In the genomic region with DNA sequence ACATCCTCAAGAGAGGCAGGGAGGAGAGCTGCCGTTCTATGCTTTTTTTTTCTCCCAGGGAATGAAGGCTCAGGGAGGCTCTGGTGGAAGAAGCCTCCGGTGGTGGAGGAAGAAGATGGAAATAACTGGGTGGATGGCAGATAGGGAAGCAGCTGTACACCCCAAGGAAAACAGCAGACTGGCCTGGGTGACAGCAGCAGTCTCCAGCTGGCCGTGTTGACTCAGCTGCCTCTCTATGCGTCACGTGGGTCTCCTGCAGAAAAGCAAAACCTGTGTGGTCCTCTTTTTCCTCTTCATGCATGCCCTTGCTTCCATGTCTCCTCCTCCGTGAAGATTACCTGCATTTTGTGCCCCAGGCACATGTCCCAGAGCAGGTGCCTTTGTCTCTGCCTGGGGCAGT, we compare ENCODE assay signal across 19 mouse cellular contexts. TPM values are rescaled to one million over a fixed set of nuclear protein-coding genes. Genes with fewer than 3 reads are reported as not detected.
A peak's percentile ranks its signal among the peaks of the same experiment; 100 is the strongest.
DNase-seq lines count a peak whose midpoint lies in the region; ATAC-seq and TF ChIP-seq lines count a peak whose summit lies in the region.
"Had no signal": no experiment of that assay in that cellular context is flagged by ENCODE, and none has a peak within 500 bp of the region (broad histone marks: within the 10 kb centered on the region; RNA-seq: fewer than 3 reads in every experiment).

No protein-coding gene starts in this region.

- 59% methylated on average over 6 of the region's 6 CpGs for WGBS in neural tube, embryonic 15.5 days
- 29% methylated on average over 6 of the region's 6 CpGs for WGBS in olfactory bulb, adult 2 months

- no peak overlapping the region for H3K4me2 ChIP-seq in neural tube, embryonic 15.5 days
- H3K4me2 ChIP-seq: forebrain, embryonic 15.5 days; heart, embryonic 15.5 days; hindbrain, embryonic 12.5 days; limb, embryonic 15.5 days; lung, embryonic 15.5 days had no signal

- 0 out of 2 replicates have a peak, but pooled peaks have one; percentile 13 for ATAC-seq in cerebellum, adult (ENCODE audit: insufficient number of reproducible peaks, low FRiP score, low TSS enrichment)
- ATAC-seq in neural tube, embryonic 15.5 days (ENCODE audit: low FRiP score) = no peak
- ATAC-seq: forebrain, embryonic 15.5 days had no signal

- no peak overlapping the region for H3K9ac ChIP-seq in neural tube, embryonic 15.5 days (replicated peaks)
- H3K9ac ChIP-seq: forebrain, embryonic 15.5 days; heart, embryonic 15.5 days; hindbrain, embryonic 12.5 days; limb, embryonic 15.5 days; lung, embryonic 15.5 days had no signal

- no peaks in the 10 kb centered on the region for H3K27me3 ChIP-seq in neural tube, embryonic 15.5 days (replicated peaks)
- H3K27me3 ChIP-seq: forebrain, embryonic 15.5 days; heart, embryonic 15.5 days; hindbrain, embryonic 12.5 days; limb, embryonic 15.5 days; lung, embryonic 15.5 days had no signal

- no peak overlapping the region for H3K4me3 ChIP-seq in neural tube, embryonic 15.5 days (replicated peaks)
- H3K4me3 ChIP-seq in olfactory bulb, adult 2 months (ENCODE audit: insufficient read depth, low read depth, low read length) = no peak overlapping the region
- H3K4me3 ChIP-seq: forebrain, embryonic 15.5 days; heart, embryonic 15.5 days; hindbrain, embryonic 12.5 days; limb, embryonic 15.5 days; lung, embryonic 15.5 days had no signal

- TF ChIP-seq POLR2A in olfactory bulb, adult 2 months (IDR thresholded peaks at IDR 0.05; ENCODE audit: insufficient read depth, low read depth, low read length) = no peak

- no peak for DNase-seq in cerebellum, adult 11-12 months
- DNase-seq in kidney, postnatal 10 days = peak; percentile 26
- DNase-seq in kidney, adult 18-20 months = no peak
- DNase-seq in neural tube, embryonic 10.5 days (ENCODE audit: extremely low spot score, low spot score) = peak; percentile 35
- no peak for DNase-seq in adrenal gland, postnatal 25 days
- DNase-seq: adrenal gland, adult 8-10 months; cerebellum, postnatal 36 days; kidney, adult 8-10 months; spleen, adult 18-20 months; thymus, postnatal 4 days had no signal

- H3K27ac ChIP-seq in neural tube, embryonic 15.5 days (replicated peaks) = no peak overlapping the region
- peak overlapping the region; percentile 93 for H3K27ac ChIP-seq in olfactory bulb, adult 2 months (ENCODE audit: insufficient read depth, low read depth, low read length)
- H3K27ac ChIP-seq: forebrain, embryonic 15.5 days; heart, embryonic 15.5 days; hindbrain, embryonic 12.5 days; limb, embryonic 15.5 days; lung, embryonic 15.5 days had no signal

- no peak for TF ChIP-seq CTCF in olfactory bulb, adult 2 months (IDR thresholded peaks at IDR 0.05; ENCODE audit: insufficient read depth, low read depth, low read length)

- H3K4me1 ChIP-seq in neural tube, embryonic 15.5 days = peaks cover 11% of the 10 kb centered on the region; the same call in 1 of the 2 replicates
- peaks cover 20% of the 10 kb centered on the region for H3K4me1 ChIP-seq in olfactory bulb, adult 2 months (ENCODE audit: control insufficient read depth, insufficient read depth, low read length)
- H3K4me1 ChIP-seq: forebrain, embryonic 15.5 days; heart, embryonic 15.5 days; limb, embryonic 15.5 days had no signal

- no peaks in the 10 kb centered on the region for H3K36me3 ChIP-seq in neural tube, embryonic 15.5 days
- H3K36me3 ChIP-seq: forebrain, embryonic 15.5 days; heart, embryonic 15.5 days; hindbrain, embryonic 12.5 days; limb, embryonic 15.5 days; lung, embryonic 15.5 days had no signal

- H3K9me3 ChIP-seq in neural tube, embryonic 15.5 days (replicated peaks) = no peaks in the 10 kb centered on the region
- H3K9me3 ChIP-seq: forebrain, embryonic 15.5 days; heart, embryonic 15.5 days; hindbrain, embryonic 12.5 days; limb, embryonic 15.5 days; lung, embryonic 15.5 days had no signal

RNA-seq across cellular contexts. Expression of a gene that starts 7.5 kb away (rescaled TPM):
- 42.7 and 45.3 TPM in 2 replicates for polyA plus RNA-seq in neural tube, embryonic 15.5 days (2015; fragmentation: Nextera tagmentation; extraction: Ambion mirVana)
- polyA plus RNA-seq in olfactory bulb, adult 2 months (2012; ENCODE audit: insufficient read depth, insufficient read length, low replicate concordance, missing spikeins) = not detected in 2 replicates
- 399 and 527 TPM in 2 replicates for total RNA-seq in adrenal gland, postnatal 25 days (2021)
- total RNA-seq: megakaryocyte-erythroid progenitor cell, adult 5-6 weeks had no signal

Comparison
In these comparisons a context has a peak if more than half of its experiments do, and no peak if none do; other contexts are left out.
1. DNase-seq: peak in kidney, postnatal 10 days (single experiment) and neural tube, embryonic 10.5 days (single experiment); none in cerebellum, adult 11-12 months (single experiment), kidney, adult 18-20 months (single experiment) and adrenal gland, postnatal 25 days (single experiment).